Mouse (Mus musculus) urinary bladder, postnatal 14 days (tissue): ENCODE results near the gene Gm40193.
A peak's percentile ranks its signal among the peaks of the same experiment; 100 is the strongest.
"Not testable (repeated sequence)": the region's sequence is repeated elsewhere in the genome, so short reads cannot be mapped to it uniquely, and the experiment has no call there.

Source experiments
- DNase-seq: peaks from one replicate; pipeline ENCODE4 v3.0.0; 2021; ENCODE audit warnings: low spot score

Gm40193 gene

DNA sequence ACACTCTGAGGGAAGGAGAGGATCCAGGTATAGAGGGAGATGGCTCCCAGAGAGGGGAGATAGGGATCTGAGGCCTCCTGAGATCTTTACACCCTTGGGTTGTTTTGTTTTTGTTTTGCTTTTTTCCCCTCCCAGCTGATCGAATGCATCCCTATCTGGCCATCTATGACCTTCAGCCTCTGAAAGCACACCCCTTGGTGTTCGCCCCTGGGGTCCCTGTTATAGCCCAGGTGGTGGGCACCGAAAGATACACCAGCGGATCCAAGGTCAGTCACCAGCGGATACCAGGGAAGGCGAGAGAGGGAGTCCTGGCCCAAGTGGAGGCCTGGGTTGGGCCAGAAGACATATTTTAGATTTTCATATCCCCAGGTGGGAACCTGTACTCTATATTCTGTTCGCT, 8.2 kb upstream of the Gm40193 start:
- no peak for DNase-seq

DNA sequence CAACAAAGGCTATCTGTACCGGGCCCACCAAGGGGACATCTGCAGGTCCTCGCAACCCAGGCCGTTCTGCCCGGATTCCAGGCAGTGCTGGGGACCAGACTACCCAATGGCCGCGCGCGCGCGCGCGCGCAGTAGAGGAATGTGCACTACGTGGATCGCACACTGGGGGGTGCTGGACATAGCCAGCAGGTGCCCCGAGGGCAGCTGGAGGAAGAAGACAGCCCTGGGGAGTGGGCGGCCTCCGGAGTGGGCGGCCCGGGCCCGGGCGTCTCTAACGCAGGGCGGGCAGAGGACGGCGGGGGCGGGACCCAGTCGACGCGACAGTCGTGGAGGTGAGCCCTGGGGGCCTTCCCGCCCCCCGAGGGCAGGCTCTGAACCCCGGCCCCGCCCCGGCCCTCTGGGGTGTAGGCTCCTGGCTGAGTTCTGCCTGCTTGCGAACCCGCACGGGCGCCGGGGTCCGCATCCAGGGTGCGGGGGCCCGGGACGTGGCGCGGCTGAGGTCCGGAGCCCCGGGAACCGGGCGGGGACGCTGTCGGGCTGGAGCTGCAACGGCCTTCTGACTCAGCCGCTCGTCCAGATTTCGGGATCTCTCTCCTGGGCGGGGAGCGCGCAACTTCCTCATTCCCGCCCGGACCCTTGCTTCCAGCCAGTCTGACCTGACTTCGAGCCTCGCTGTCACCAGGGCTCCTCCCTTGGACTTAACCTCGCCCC, 7.3 kb upstream of the Gm40193 start, which contains the start of gene Pld2:
Gene Pld2 (plus strand): TSS at position 188 of the 711 bp plus-strand sequence.
- peak; percentile 92 for DNase-seq

GRCm38 (mm10) chr11:70539423-70539822, 6.7 kb upstream of the Gm40193 start:
- no peak for DNase-seq

GRCm38 (mm10) chr11:70531065-70531464, 1.7 kb downstream of the Gm40193 start:
- not testable (repeated sequence) for DNase-seq

GRCm38 (mm10) chr11:70528610-70529009, 4.1 kb downstream of the Gm40193 start:
- DNase-seq: no peak

DNA sequence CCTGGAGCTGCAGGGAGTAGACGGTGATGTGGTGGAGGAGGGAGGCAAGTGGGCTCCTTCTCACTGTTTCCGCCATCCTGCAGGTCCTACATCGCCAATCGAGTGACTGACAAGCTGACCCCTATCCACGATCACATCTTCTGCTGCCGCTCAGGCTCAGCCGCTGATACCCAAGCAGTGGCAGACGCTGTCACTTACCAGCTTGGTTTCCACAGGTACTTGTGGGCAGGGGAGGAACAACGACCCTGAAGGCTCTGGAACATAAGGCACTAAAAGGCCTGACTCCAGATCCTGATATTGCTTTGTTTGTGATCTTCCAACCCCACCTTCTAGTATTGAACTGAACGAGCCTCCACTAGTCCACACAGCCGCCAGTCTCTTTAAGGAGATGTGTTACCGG, 6.5 kb downstream of the Gm40193 start:
- no peak for DNase-seq

- DNase-seq: no peak
Measured at GRCm38 (mm10) chr11:70525726-70526125, 7.0 kb downstream of the Gm40193 start.

DNA sequence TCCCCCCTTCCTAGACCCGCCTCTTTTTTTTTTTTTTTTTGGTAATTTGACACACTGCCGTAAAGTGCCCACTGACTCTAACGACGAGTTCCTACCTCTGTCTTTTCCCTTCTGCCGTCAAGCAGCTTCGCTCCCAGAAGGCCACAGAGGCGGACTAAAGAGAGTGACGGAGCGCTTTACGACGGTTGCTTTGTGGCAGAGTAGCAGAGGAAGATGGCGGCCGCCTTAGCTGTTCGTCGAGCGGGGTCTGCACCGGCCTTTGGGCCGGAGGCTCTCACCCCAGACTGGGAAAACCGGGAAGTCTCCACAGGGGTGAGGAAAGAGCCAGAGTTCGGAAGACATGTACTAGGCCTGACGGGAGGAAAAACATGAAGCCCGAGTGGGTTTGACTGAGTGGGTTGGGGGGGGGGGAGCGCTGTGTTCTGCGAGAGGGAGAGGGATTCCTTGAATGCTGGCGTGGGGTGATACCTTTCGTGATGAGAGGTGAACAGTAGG, 7.5 kb downstream of the Gm40193 start, which contains the start of gene Psmb6:
Gene Psmb6 (plus strand): TSS at position 184 of the 495 bp plus-strand sequence.
- peak; percentile 92 for DNase-seq

GRCm38 (mm10) chr11:70524782-70525181, 8.0 kb downstream of the Gm40193 start:
- no peak for DNase-seq

- not testable (repeated sequence) for DNase-seq
Measured at GRCm38 (mm10) chr11:70523306-70523989, 9.3 kb downstream of the Gm40193 start.

DNA sequence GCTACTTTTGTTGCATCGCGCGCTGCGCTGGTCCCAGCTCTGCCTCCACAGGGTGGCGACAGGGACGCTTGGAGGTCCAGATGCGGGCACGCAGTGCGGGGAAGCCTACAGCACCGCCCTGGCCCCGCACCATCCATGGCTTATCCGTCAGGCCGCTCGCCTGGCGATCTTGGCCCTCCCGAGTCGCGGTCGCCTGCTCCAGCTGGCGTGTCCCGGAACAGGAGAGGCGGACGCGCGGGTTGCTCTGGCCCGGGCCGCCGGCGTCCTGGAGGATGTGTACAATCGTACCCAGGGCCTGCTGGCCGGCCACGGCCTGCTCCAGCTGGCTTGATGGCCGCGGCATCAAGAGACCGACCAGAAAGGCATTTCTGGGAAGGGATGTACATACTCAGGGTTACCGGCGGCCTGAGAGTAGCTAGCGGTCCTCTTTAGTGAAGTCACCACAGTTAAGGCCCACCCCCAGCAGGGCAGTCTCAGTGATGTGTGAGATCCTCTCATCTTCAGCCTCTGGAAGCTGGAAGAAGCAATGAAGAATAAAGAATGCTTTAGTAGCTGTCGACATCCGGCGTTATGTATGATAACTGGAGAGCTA, 12.5 kb downstream of the Gm40193 start:
- DNase-seq: peak; percentile 30

GRCm38 (mm10) chr11:70518923-70519322, 13.8 kb downstream of the Gm40193 start, which contains the start of gene Gltpd2:
Gene Gltpd2 (plus strand): TSS chr11:70519196.
- no peak for DNase-seq

DNA sequence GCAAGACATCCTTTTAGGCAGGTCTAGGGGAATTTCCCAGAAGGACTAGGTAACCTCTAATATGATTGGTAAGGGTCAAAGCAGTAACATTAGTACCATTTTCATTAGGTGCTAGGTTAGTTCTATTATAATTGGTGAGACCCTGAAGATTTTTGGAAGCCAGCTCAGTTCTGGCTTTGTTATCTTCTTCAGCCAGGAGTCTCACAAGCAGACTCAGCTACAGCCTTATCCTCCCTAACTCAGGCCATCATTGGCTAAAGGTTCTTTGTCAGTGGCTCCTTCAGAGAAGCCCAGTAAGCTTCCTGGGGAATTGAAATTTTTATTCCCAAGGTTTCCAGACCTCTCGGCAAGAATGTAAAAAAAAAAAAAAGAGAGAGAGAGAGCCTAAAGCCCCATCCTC, 14.3 kb downstream of the Gm40193 start:
- no peak for DNase-seq

DNA sequence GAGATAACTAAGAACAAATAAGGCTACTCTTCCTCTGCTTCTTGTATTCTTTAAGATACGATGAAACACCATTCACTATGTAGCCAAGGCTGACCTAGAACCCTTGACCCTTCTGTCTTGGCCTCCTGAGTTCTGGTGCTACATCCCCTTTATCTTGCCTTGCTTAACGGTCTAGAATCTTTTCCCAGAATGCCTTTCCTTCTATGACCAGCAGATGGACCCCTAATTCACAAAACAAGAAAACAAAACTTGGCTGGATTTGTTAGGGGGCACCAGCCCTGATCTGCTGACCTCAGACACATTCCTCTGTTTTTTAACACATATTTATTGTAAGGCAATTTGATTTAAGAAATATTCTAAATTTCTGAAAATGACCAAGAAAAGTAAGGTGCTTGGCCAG, 16.4 kb downstream of the Gm40193 start:
- DNase-seq: no peak

DNA sequence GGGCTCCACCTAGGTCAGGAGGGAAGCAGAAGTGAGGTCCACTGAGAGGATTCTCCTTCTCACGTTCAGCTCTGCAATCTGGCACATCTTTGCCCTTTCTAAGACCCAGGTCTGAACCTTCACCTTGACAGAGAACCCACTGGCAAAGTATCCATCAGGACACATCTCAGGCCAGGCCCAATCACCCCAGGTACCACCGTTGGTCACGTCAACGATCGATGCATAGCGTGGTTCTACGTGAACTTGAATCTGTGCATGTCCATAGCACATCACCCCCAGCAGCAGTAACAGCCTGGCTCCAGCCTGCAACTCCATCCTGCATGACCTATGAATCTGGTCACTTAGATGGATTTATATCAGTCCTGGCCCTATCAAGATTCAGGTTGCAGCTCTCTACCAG, 18.5 kb downstream of the Gm40193 start, which contains the start of gene Vmo1:
Gene Vmo1 (minus strand): TSS at position 329 of the 400 bp plus-strand sequence.
- no peak for DNase-seq

GRCm38 (mm10) chr11:70513520-70513919, 19.2 kb downstream of the Gm40193 start:
- no peak for DNase-seq

GRCm38 (mm10) chr11:70512709-70513342, 19.9 kb downstream of the Gm40193 start:
- no peak for DNase-seq

- no peak for DNase-seq
Measured at GRCm38 (mm10) chr11:70511825-70512224, 20.9 kb downstream of the Gm40193 start.

- DNase-seq: no peak
Measured at GRCm38 (mm10) chr11:70511242-70511641, 21.5 kb downstream of the Gm40193 start.

DNA sequence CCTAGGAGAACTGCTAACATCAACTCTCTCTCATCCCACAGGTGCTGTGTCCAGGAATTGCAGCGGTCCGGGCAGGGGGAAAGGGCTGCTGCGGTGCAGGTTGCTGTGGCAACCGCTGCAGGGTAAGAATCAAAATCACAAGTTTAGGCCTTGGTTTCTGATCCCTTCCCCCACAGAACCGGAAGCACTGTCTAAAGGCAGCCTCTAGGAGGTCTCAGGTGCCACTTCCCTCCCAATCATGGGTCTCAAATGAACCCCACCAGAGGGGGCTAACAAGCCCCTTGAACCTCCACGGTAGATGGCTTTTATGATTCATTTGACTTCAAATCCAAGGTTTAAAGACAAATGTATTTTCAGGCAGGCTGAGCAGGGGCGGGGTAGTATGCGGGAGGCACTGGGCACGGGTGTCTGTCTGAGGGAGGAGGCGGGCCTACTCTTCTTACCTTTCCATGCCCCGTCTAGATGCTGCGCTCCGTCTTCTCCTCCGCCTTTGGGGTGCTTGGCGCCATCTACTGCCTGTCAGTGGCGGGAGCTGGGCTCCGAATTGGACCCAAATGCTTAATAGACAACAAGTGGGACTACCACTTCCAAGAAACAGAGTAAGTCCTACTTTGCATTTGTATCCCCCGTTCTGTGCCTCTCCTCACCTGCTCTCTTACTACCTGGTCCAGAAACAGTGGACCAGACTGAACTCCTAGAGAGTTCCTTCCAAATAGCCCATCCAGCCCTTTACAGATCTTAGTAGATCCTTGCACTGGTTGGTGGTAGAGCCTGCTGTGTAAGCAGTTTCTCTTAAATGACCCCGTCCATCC, 22.8 kb downstream of the Gm40193 start:
- DNase-seq: peak; percentile 42

DNA sequence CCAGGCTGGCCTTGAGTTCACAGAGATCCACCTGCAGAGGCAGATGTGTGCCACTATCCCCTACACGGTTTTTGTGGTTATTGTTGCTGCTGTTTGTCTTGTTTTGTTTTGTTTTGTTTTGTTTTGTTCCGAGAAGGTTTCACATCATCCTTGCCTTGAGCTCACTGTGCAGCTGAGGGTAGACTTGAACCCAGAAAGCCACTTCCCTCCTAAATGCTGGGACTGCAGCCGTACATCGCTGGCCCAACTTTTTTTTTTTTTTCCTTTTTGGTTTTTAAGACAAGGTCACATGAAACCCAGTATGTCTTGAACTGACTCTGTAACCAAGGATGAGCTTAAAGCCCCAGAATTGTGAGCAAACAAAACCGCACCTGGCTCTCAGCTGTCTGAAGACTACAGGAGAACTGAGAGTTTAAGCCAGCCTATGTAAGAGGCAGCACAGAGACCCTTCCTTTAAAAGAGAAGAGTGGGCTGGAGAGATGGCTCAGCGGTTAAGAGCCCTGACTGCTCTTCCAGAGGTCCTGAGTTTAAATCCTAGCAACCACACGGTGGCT, 25.7 kb downstream of the Gm40193 start:
- no peak for DNase-seq
